Comparison of ENCODE assay signal across 22 mouse cellular contexts in genomic region chr13:111536207-111536887, GRCm38 (mm10). TPM values are rescaled to one million over a fixed set of nuclear protein-coding genes. Genes with fewer than 3 reads are reported as not detected.
DNase-seq lines count a peak whose midpoint lies in the region; ATAC-seq and TF ChIP-seq lines count a peak whose summit lies in the region.
"Had no signal": no experiment of that assay in that cellular context is flagged by ENCODE, and none has a peak within 500 bp of the region (broad histone marks: within the 10 kb centered on the region; RNA-seq: fewer than 3 reads in every experiment).

No protein-coding gene starts in this region.

- no peak overlapping the region for H3K27ac ChIP-seq in kidney, postnatal 0 days
- H3K27ac ChIP-seq: embryonic facial prominence, embryonic 12.5 days; liver, embryonic 13.5 days had no signal

- ATAC-seq in kidney, postnatal 0 days (replicated peaks; ENCODE audit: low FRiP score, low read depth) = no peak
- 0 out of 2 replicates have a peak, but pooled peaks have one; percentile 32 for ATAC-seq in common myeloid progenitor, adult 5-6 weeks (replicated peaks; ENCODE audit: low read depth, poor library complexity, severe bottlenecking)
- ATAC-seq: inflammation-experienced regulatory T-cells, adult 6 months had no signal

- H3K4me2 ChIP-seq in kidney, postnatal 0 days (ENCODE audit: low read length) = no peak overlapping the region
- H3K4me2 ChIP-seq: embryonic facial prominence, embryonic 12.5 days; heart, embryonic 12.5 days; liver, embryonic 13.5 days had no signal

- H3K36me3 ChIP-seq in kidney, postnatal 0 days (ENCODE audit: insufficient read depth, low read length) = no peaks in the 10 kb centered on the region
- H3K36me3 ChIP-seq: embryonic facial prominence, embryonic 12.5 days; heart, embryonic 12.5 days; liver, embryonic 13.5 days had no signal

- no peaks in the 10 kb centered on the region for H3K27me3 ChIP-seq in kidney, postnatal 0 days (ENCODE audit: insufficient read depth, low read length)
- H3K27me3 ChIP-seq: embryonic facial prominence, embryonic 12.5 days; heart, embryonic 12.5 days; liver, embryonic 13.5 days had no signal

- H3K9ac ChIP-seq in kidney, postnatal 0 days (ENCODE audit: low read depth, low read length) = no peak overlapping the region
- H3K9ac ChIP-seq: embryonic facial prominence, embryonic 12.5 days; heart, embryonic 12.5 days; liver, embryonic 13.5 days had no signal

- peak; percentile 23; the same call in 1 of the 2 replicates for TF ChIP-seq CTCF in kidney, postnatal 0 days (IDR thresholded peaks at IDR 0.05; ENCODE audit: low read depth)

- H3K4me1 ChIP-seq in kidney, postnatal 0 days (replicated peaks; ENCODE audit: insufficient read depth, low read length) = no peaks in the 10 kb centered on the region
- H3K4me1 ChIP-seq: embryonic facial prominence, embryonic 12.5 days had no signal

- DNase-seq in kidney, postnatal 0 days (ENCODE audit: low spot score) = no peak
- no peak for DNase-seq in kidney, postnatal 4 days
- DNase-seq in A20 (ENCODE audit: low read depth, low spot score) (peak; percentile 40), ES-CJ7 (ENCODE audit: low read depth, low spot score) (peak; percentile 69)
- no peak for DNase-seq in spleen, postnatal 14 days (ENCODE audit: low spot score in 2 of 2)
- DNase-seq in lung, postnatal 14 days = no peak
- DNase-seq in frontal cortex, postnatal 10 days (ENCODE audit: low spot score in 2 of 2) = no peak
- DNase-seq: adrenal gland, postnatal 36 days; cerebellum, postnatal 14 days; gastrocnemius, postnatal 25 days; heart, postnatal 4 days; kidney, postnatal 25 days; liver, embryonic 13.5 days; lung, postnatal 36 days; midbrain, embryonic 14.5 days had no signal

- no peak overlapping the region for H3K4me3 ChIP-seq in kidney, postnatal 0 days (replicated peaks; ENCODE audit: low read depth, low read length)
- H3K4me3 ChIP-seq: embryonic facial prominence, embryonic 12.5 days; heart, embryonic 12.5 days; liver, embryonic 13.5 days had no signal

- 78% methylated on average over 6 of the region's 6 CpGs for WGBS in kidney, postnatal 0 days

- no peaks in the 10 kb centered on the region for H3K9me3 ChIP-seq in kidney, postnatal 0 days (replicated peaks; ENCODE audit: low read length)
- H3K9me3 ChIP-seq: embryonic facial prominence, embryonic 12.5 days; heart, embryonic 12.5 days; liver, embryonic 13.5 days had no signal

RNA-seq across cellular contexts. Expression of gene Gm49496, which starts 13.4 kb away (rescaled TPM):
- not detected in 2 replicates for polyA plus RNA-seq in kidney, postnatal 0 days (2015; fragmentation: Nextera tagmentation; extraction: Ambion mirVana)
- not detected in 2 replicates for total RNA-seq in common myeloid progenitor, adult 5-6 weeks (2017)
- total RNA-seq: adrenal gland, postnatal 36 days; gastrocnemius, postnatal 25 days; heart, postnatal 4 days; layer of hippocampus, postnatal 25 days; left cerebral cortex, postnatal 36 days had no signal
- polyA plus RNA-seq: embryonic facial prominence, embryonic 12.5 days; frontal cortex, adult 2 months; heart, embryonic 12.5 days; inflammation-experienced regulatory T-cells, adult 6 months; liver, embryonic 13.5 days; midbrain, embryonic 14.5 days had no signal

RNA-seq across cellular contexts. Expression of gene Gpbp1, which starts 46.4 kb away (rescaled TPM):
- polyA plus RNA-seq in kidney, postnatal 0 days (2015; fragmentation: Nextera tagmentation; extraction: Ambion mirVana) = 69.8 and 73.1 TPM in 2 replicates
- 193 and 228 TPM in 2 replicates for total RNA-seq in common myeloid progenitor, adult 5-6 weeks (2017)

RNA-seq across cellular contexts. Expression of gene Gm10198, which starts 56.2 kb away (rescaled TPM):
- polyA plus RNA-seq in kidney, postnatal 0 days (2015; fragmentation: Nextera tagmentation; extraction: Ambion mirVana) = not detected in 2 replicates
- total RNA-seq in common myeloid progenitor, adult 5-6 weeks (2017) = not detected in 2 replicates
- total RNA-seq: adrenal gland, postnatal 36 days; gastrocnemius, postnatal 25 days; heart, postnatal 4 days; layer of hippocampus, postnatal 25 days; left cerebral cortex, postnatal 36 days had no signal
- polyA plus RNA-seq: embryonic facial prominence, embryonic 12.5 days; frontal cortex, adult 2 months; heart, embryonic 12.5 days; inflammation-experienced regulatory T-cells, adult 6 months; liver, embryonic 13.5 days; midbrain, embryonic 14.5 days had no signal

Comparison
In these comparisons a context has a peak if more than half of its experiments do, and no peak if none do; other contexts are left out.
1. DNase-seq: peak in A20 (single experiment) and ES-CJ7 (single experiment); none in kidney, postnatal 0 days (single experiment), kidney, postnatal 4 days (0 of 2), spleen, postnatal 14 days (0 of 2), lung, postnatal 14 days (single experiment) and frontal cortex, postnatal 10 days (0 of 2).